Mouse (Mus musculus) heart, postnatal 0 days (tissue): ENCODE results near the gene P2ry10b.

Experiments used
- CTCF ChIP-seq: IDR thresholded peaks from 2 replicates; pipeline ENCODE4 v1.5.1; 2016; ENCODE audit warnings: antibody characterized with exemption, control low read depth, low read depth
- EP300 ChIP-seq: IDR thresholded peaks from 2 replicates; pipeline ENCODE4 v1.6.1; 2016; ENCODE audit warnings: antibody characterized with exemption, low read depth

DNA sequence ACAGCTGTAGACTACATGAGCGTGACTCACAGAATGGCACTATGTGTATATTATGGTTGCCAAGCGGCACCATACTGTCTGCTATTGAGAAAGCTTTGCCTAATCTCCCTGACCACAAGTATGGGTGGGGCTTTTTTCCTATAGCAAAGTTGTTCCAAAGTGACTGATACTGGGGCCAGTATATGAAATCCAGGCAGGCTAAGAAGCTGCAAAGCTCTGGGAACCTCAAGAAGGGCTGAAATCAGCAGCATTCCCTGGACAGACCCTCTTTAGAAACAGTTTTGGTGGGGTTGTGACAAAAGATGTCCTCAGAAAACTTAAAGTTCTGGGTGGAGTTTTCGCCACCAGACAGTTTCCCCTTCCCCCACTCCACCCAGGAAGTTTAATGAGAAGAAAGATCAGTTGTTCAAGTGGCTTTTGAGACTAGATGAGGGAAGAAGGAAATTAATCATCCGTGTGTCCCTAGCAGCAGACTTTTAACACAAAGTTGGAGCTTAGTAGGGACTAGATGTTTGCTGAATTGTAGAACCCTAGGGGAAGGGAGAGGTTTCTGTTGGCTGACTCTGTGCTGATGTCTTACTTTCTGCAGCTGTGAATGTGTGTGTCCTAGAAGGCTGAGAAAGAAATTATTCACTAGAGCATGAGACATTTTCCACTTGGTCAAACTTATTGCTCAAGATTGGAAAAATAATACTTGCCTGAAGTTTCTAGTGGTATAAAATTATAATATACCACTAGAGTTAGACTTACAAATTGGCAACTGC is 2.2 kb downstream of the P2ry10b start:
- no peak for TF ChIP-seq EP300
- no peak for TF ChIP-seq CTCF
